Mouse (Mus musculus) midbrain, embryonic 13.5 days (tissue): ENCODE results near the gene Slc6a4. TPM values are rescaled to one million over a fixed set of nuclear protein-coding genes. Genes with fewer than 3 reads are reported as not detected.
"Not testable (repeated sequence)": the region's sequence is repeated elsewhere in the genome, so short reads cannot be mapped to it uniquely, and the experiment has no call there.

Source experiments
- ATAC-seq: fragments of 200-750 bp; cut with Nextera tagmentation; 2 replicates; pipeline ENCODE4 v1.8.0; 2017; ENCODE audit warnings: mild to moderate bottlenecking, moderate TSS enrichment, moderate library complexity
- H3K27ac ChIP-seq: fragments of 300-500 bp; sonication (generic); 2 replicates; pipeline ENCODE4 v1.5.1; 2015; ENCODE audit warnings: inconsistent platforms, mild to moderate bottlenecking, moderate library complexity
- H3K27me3 ChIP-seq: fragments of 300-500 bp; sonication (generic); 2 replicates; pipeline ENCODE4 v1.6.1; 2015; ENCODE audit warnings: mild to moderate bottlenecking, inconsistent platforms
- H3K36me3 ChIP-seq: fragments of 300-500 bp; sonication (generic); 2 replicates; pipeline ENCODE4 v1.6.1; 2015; ENCODE audit warnings: mild to moderate bottlenecking, inconsistent platforms
- H3K4me1 ChIP-seq: fragments of 300-500 bp; sonication (generic); replicated peaks from 2 replicates; pipeline ENCODE4 v1.6.1; 2015; ENCODE audit warnings: inconsistent platforms
- H3K4me2 ChIP-seq: fragments of 300-500 bp; sonication (generic); replicated peaks from 2 replicates; pipeline ENCODE4 v1.6.1; 2015; ENCODE audit warnings: moderate library complexity, mild to moderate bottlenecking, inconsistent platforms
- H3K4me3 ChIP-seq: fragments of 300-500 bp; sonication (generic); replicated peaks from 2 replicates; pipeline ENCODE4 v1.5.1; 2015; ENCODE audit warnings: mild to moderate bottlenecking, inconsistent platforms
- H3K9ac ChIP-seq: fragments of 300-500 bp; sonication (generic); replicated peaks from 2 replicates; pipeline ENCODE4 v1.6.1; 2015; ENCODE audit warnings: mild to moderate bottlenecking, inconsistent platforms
- H3K9me3 ChIP-seq: fragments of 300-500 bp; sonication (generic); 2 replicates; pipeline ENCODE4 v1.6.1; 2016; ENCODE audit warnings: mild to moderate bottlenecking, inconsistent platforms
- WGBS: fragments of 180-500 bp; shearing (Covaris S2); methylation state at CpG from one replicate; pipeline ENCODE4 v1.1.7; 2015; 5-methylcytosine and 5-hydroxymethylcytosine counted together
- polyA plus RNA-seq: library from polyadenylated mRNA; unstranded; fragments of >200 nt; fragmentation: Nextera tagmentation; extraction: Ambion mirVana; gene quantifications from 2 replicates; pipeline ENCODE4 v1.2.1, GENCODE M21; 2015

The Slc6a4 gene
- polyA plus RNA-seq, 1 experiment from 2014 or later: 7.0 TPM

GRCm38 (mm10) chr11:77021749-77022396 is 23.5 kb downstream of the Slc6a4 start:
- Histone ChIP-seq H3K9ac (no peak overlapping the region), H3K9me3 (no peaks in the 10 kb centered on the region), H3K4me2 (no peak overlapping the region), H3K27me3 (no peaks in the 10 kb centered on the region), H3K4me3 (no peak overlapping the region), H3K27ac (no peak overlapping the region), H3K4me1 (no peaks in the 10 kb centered on the region), H3K36me3 (no peaks in the 10 kb centered on the region)
- ATAC-seq: no peak
- 73% methylated on average over 9 of the region's 9 CpGs for WGBS

DNA sequence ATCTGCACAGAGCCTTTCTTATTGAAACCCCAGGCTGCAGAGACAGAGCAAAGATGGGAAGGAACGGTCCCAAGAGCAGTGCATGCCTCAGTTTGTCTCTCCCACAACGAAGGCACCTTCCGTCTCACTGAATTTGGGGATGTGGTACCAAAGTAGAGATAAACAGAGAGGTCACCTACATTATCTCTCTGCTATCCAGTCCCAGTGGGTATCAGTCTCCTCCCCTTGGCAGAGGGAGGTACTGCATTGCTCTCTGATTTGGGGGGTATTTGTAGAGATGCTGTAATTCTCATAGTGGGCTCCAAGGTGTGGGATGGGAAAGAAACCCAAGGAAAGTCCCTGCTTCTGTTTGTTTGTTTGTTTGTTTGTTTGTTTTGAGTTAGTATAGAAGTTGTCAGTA is 28.2 kb downstream of the Slc6a4 start:
- H3K9me3 ChIP-seq: no peaks in the 10 kb centered on the region
- H3K27me3 ChIP-seq: no peaks in the 10 kb centered on the region
- H3K4me3 ChIP-seq: no peak overlapping the region
- ATAC-seq: no peak
- no peaks in the 10 kb centered on the region for H3K36me3 ChIP-seq
- 79% methylated on average over 3 of the region's 3 CpGs for WGBS
- no peaks in the 10 kb centered on the region for H3K4me1 ChIP-seq
- no peak overlapping the region for H3K4me2 ChIP-seq
- H3K9ac ChIP-seq: no peak overlapping the region
- H3K27ac ChIP-seq: no peak overlapping the region

- Histone ChIP-seq H3K4me3 (no peak overlapping the region), H3K9ac (no peak overlapping the region), H3K4me1 (no peaks in the 10 kb centered on the region), H3K4me2 (no peak overlapping the region), H3K9me3 (no peaks in the 10 kb centered on the region), H3K27me3 (no peaks in the 10 kb centered on the region), H3K27ac (no peak overlapping the region), H3K36me3 (no peaks in the 10 kb centered on the region)
- no peak for ATAC-seq
- WGBS: 93% methylated on average over 3 of the region's 3 CpGs
Observed at GRCm38 (mm10) chr11:77028157-77028556, 29.8 kb downstream of the Slc6a4 start.

GRCm38 (mm10) chr11:77031151-77031934 is 32.9 kb downstream of the Slc6a4 start:
- H3K4me2 ChIP-seq: no peak overlapping the region
- no peaks in the 10 kb centered on the region for H3K36me3 ChIP-seq
- H3K4me1 ChIP-seq: no peaks in the 10 kb centered on the region
- H3K9ac ChIP-seq: no peak overlapping the region
- ATAC-seq: no peak
- H3K4me3 ChIP-seq: no peak overlapping the region
- WGBS: 81% methylated on average over 14 of the region's 14 CpGs
- no peaks in the 10 kb centered on the region for H3K27me3 ChIP-seq
- H3K9me3 ChIP-seq: no peaks in the 10 kb centered on the region
- no peak overlapping the region for H3K27ac ChIP-seq

GRCm38 (mm10) chr11:77041891-77042290 is 43.5 kb downstream of the Slc6a4 start:
- 81% methylated on average over 4 of the region's 4 CpGs for WGBS
- no peak for ATAC-seq
- Histone ChIP-seq H3K27ac (no peak overlapping the region), H3K9ac (no peak overlapping the region), H3K4me3 (no peak overlapping the region), H3K36me3 (peaks cover 17% of the 10 kb centered on the region), H3K9me3 (no peaks in the 10 kb centered on the region), H3K4me2 (no peak overlapping the region), H3K27me3 (no peaks in the 10 kb centered on the region), H3K4me1 (no peaks in the 10 kb centered on the region)

- H3K4me2 ChIP-seq: no peak overlapping the region
- no peaks in the 10 kb centered on the region for H3K27me3 ChIP-seq
- H3K27ac ChIP-seq: no peak overlapping the region
- H3K9me3 ChIP-seq: no peaks in the 10 kb centered on the region
- H3K36me3 ChIP-seq: peaks cover 22% of the 10 kb centered on the region
- no peaks in the 10 kb centered on the region for H3K4me1 ChIP-seq
- H3K9ac ChIP-seq: no peak overlapping the region
- no peak overlapping the region for H3K4me3 ChIP-seq
- ATAC-seq: no peak
- 80% methylated on average over 2 of the region's 2 CpGs for WGBS
Observed at GRCm38 (mm10) chr11:77042816-77043215, 44.4 kb downstream of the Slc6a4 start.

- no peaks in the 10 kb centered on the region for H3K27me3 ChIP-seq
- peaks cover 4% of the 10 kb centered on the region; the same call in 1 of the 2 replicates for H3K36me3 ChIP-seq
- ATAC-seq: no peak
- H3K4me1 ChIP-seq: no peaks in the 10 kb centered on the region
- 66% methylated on average over 5 of the region's 5 CpGs for WGBS
- no peak overlapping the region for H3K4me3 ChIP-seq
- H3K9me3 ChIP-seq: no peaks in the 10 kb centered on the region
- no peak overlapping the region for H3K9ac ChIP-seq
- no peak overlapping the region for H3K4me2 ChIP-seq
- no peak overlapping the region for H3K27ac ChIP-seq
Observed at GRCm38 (mm10) chr11:77061951-77062350, 63.5 kb downstream of the Slc6a4 start.

- H3K27ac ChIP-seq: no peak overlapping the region
- H3K4me2 ChIP-seq: no peak overlapping the region
- H3K4me1 ChIP-seq: no peaks in the 10 kb centered on the region
- no peak overlapping the region for H3K9ac ChIP-seq
- WGBS: 97% methylated on average over 2 of the region's 2 CpGs
- no peak for ATAC-seq
- no peaks in the 10 kb centered on the region for H3K27me3 ChIP-seq
- H3K9me3 ChIP-seq: no peaks in the 10 kb centered on the region
- H3K36me3 ChIP-seq: peaks cover 4% of the 10 kb centered on the region; the same call in 1 of the 2 replicates
- no peak overlapping the region for H3K4me3 ChIP-seq
Observed at GRCm38 (mm10) chr11:77063406-77063805, 65.0 kb downstream of the Slc6a4 start.

DNA sequence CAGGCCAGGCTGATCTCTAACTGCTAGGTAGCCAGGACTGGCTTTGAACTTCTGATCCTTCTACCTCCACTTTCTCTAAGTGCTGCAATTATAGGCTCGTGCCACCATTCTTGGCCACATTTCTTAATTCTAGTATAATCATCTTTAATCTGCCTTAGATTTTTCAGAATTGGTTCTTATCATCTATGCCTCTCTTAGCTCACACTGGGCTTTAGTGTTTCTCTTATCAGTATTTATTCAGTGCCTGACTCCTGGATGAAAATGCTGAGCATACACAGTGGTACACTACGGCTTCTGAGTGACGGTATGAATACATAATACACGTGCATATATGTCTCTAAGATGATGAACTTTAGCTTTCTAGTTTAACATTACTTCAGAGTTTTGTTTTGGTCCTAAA is 70.4 kb downstream of the Slc6a4 start:
- no peak overlapping the region for H3K4me3 ChIP-seq
- H3K36me3 ChIP-seq: peaks cover 13% of the 10 kb centered on the region
- WGBS: 96% methylated on average over 4 of the region's 4 CpGs
- H3K9me3 ChIP-seq: no peaks in the 10 kb centered on the region
- H3K27ac ChIP-seq: no peak overlapping the region
- H3K4me1 ChIP-seq: no peaks in the 10 kb centered on the region
- H3K27me3 ChIP-seq: no peaks in the 10 kb centered on the region
- H3K9ac ChIP-seq: no peak overlapping the region
- no peak overlapping the region for H3K4me2 ChIP-seq
- ATAC-seq: no peak

DNA sequence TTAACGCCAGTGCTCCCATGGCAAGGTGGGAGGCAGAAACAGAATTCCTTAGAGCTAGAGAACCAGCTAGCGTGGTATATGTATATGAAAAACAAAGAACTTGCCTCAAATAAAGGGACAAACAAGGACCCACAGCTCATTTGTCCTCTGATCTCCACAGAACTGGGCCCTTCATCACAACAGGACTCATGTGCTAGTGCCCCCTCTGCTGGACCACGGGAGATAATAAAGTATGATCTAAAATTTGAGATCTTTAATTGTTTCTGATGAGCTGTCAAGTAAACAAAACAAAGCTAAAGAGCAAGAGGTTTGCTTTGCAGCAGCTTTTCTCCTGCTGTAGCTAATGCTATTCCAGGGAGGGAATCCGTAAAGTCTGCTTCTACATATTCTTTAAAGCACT is 72.3 kb downstream of the Slc6a4 start:
- H3K36me3 ChIP-seq: peaks cover 31% of the 10 kb centered on the region
- H3K4me3 ChIP-seq: no peak overlapping the region
- no peaks in the 10 kb centered on the region for H3K4me1 ChIP-seq
- ATAC-seq: no peak
- no peak overlapping the region for H3K27ac ChIP-seq
- no peaks in the 10 kb centered on the region for H3K9me3 ChIP-seq
- H3K27me3 ChIP-seq: no peaks in the 10 kb centered on the region
- no peak overlapping the region for H3K4me2 ChIP-seq
- WGBS: 79% methylated on average over 4 of the region's 4 CpGs
- no peak overlapping the region for H3K9ac ChIP-seq

GRCm38 (mm10) chr11:77077331-77077730 is 78.9 kb downstream of the Slc6a4 start:
- H3K9ac ChIP-seq: peak overlapping the region; percentile 84
- peak overlapping the region; percentile 92 for H3K4me3 ChIP-seq
- H3K9me3 ChIP-seq, ATAC-seq, H3K4me1 ChIP-seq, H3K27ac ChIP-seq: not testable (repeated sequence)
- H3K27me3 ChIP-seq: peaks cover 17% of the 10 kb centered on the region
- H3K4me2 ChIP-seq: peak overlapping the region; percentile 97
- WGBS: 64% methylated on average over 4 of the region's 4 CpGs
- peaks cover 26% of the 10 kb centered on the region for H3K36me3 ChIP-seq

DNA sequence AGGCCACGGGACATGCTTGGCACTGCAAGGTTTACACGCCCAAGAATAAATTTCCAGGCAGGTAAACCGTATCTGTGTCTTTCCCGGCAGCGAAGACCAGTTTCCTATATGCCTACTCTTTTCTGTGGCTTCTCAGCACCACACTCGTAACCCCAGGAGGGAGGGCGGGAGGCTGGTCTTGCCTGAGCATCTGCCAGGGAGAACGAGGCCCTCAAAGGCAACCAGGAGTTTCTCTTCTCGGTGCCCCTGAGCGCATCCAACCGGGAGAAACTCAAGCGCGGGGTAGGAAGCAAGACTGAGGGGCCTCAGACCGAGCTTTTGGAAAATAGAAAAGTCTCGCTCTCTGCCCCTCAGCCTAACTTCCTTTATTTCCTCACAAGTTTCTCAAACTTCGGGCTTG is 79.4 kb downstream of the Slc6a4 start:
- Histone ChIP-seq H3K27me3 (peaks cover 21% of the 10 kb centered on the region), H3K27ac (peak overlapping the region; percentile 91), H3K36me3 (peaks cover 25% of the 10 kb centered on the region), H3K9ac (peak overlapping the region; percentile 84), H3K4me1 (peaks cover 9% of the 10 kb centered on the region), H3K4me2 (peak overlapping the region; percentile 97), H3K9me3 (no peaks in the 10 kb centered on the region), H3K4me3 (peak overlapping the region; percentile 92)
- WGBS: 2% methylated on average over 16 of the region's 16 CpGs
- ATAC-seq: peak; percentile 52
